Mouse (Mus musculus) midbrain, embryonic 16.5 days (tissue): ENCODE measurements around the gene Il20rb. TPM values are rescaled to one million over a fixed set of nuclear protein-coding genes. Genes with fewer than 3 reads are reported as not detected.

Source experiments
- ATAC-seq: fragments of 200-750 bp; cut with Nextera tagmentation; 2 replicates; pipeline ENCODE4 v1.8.0; 2017; ENCODE audit warnings: moderate TSS enrichment
- H3K27ac ChIP-seq: fragments of 300-500 bp; sonication (generic); 2 replicates; pipeline ENCODE4 v1.5.1; 2014; ENCODE audit warnings: mild to moderate bottlenecking, low read length, mixed read lengths
- H3K27me3 ChIP-seq: fragments of 300-500 bp; sonication (generic); 2 replicates; pipeline ENCODE4 v1.6.1; 2014; ENCODE audit warnings: low read depth, low read length, mixed read lengths; ENCODE audit not compliant: control insufficient read depth, insufficient read depth
- H3K36me3 ChIP-seq: fragments of 300-500 bp; sonication (generic); 2 replicates; pipeline ENCODE4 v1.6.1; 2014; ENCODE audit warnings: mild to moderate bottlenecking, low read length, moderate library complexity, mixed read lengths; ENCODE audit not compliant: control insufficient read depth, insufficient read depth
- H3K4me1 ChIP-seq: fragments of 300-500 bp; sonication (generic); 2 replicates; pipeline ENCODE4 v1.6.1; 2014; ENCODE audit warnings: mild to moderate bottlenecking, low read length, mixed read lengths; ENCODE audit not compliant: control insufficient read depth, insufficient read depth
- H3K4me2 ChIP-seq: fragments of 300-500 bp; sonication (generic); 2 replicates; pipeline ENCODE4 v1.6.1; 2014; ENCODE audit warnings: mild to moderate bottlenecking, low read length, mixed read lengths
- H3K4me3 ChIP-seq: fragments of 300-500 bp; sonication (generic); 2 replicates; pipeline ENCODE4 v1.5.1; 2014; ENCODE audit warnings: low read depth, mild to moderate bottlenecking, low read length, moderate library complexity, mixed read lengths
- H3K9ac ChIP-seq: fragments of 300-500 bp; sonication (generic); 2 replicates; pipeline ENCODE4 v1.6.1; 2014; ENCODE audit warnings: low read depth, low read length, mixed read lengths
- H3K9me3 ChIP-seq: fragments of 300-500 bp; sonication (generic); replicated peaks from 2 replicates; pipeline ENCODE4 v1.6.1; 2014; ENCODE audit warnings: mild to moderate bottlenecking, low read length, mixed read lengths; ENCODE audit not compliant: control insufficient read depth, poor library complexity, severe bottlenecking
- WGBS: fragments of 180-500 bp; shearing (Covaris S2); extraction: QIAGEN DNeasy Blood & Tissue Kit; methylation state at CpG from one replicate; pipeline ENCODE4 v1.1.7; 2014; 5-methylcytosine and 5-hydroxymethylcytosine counted together
- polyA plus RNA-seq: library from polyadenylated mRNA; unstranded; fragments of >200 nt; fragmentation: Nextera tagmentation; extraction: Ambion mirVana; gene quantifications from 2 replicates; pipeline ENCODE4 v1.2.1, GENCODE M21; 2015

The Il20rb gene
- 0.16 and 0.32 TPM in 2 replicates for polyA plus RNA-seq

DNA sequence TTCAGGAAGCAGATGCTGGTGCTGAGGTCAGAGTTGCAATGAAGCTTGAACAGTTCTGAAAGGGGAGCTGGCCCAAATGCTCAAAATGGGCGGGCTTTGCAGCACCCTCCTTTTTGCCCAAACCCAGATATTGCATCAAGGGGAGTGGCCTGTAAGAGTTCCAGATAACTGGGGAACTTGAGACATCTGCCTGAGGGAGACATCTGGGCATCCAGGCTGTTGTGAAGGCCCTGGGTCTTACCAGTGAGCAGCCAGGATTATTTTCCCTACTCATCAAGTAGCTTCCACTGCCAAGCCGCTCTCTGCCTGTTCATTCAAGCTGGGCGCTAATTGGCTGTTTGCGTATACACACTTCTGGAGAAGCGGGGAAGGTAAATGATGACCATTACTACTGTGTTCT, at the start of gene Il20rb:
Gene Il20rb, minus strand, starts transcription at position 358 of the 400 bp plus-strand sequence.
- WGBS: 85% methylated on average over 5 of the region's 5 CpGs
- Histone ChIP-seq H3K9me3 (no peaks in the 10 kb centered on the region), H3K36me3 (no peaks in the 10 kb centered on the region), H3K9ac (no peak within 1 kb of the TSS), H3K4me2 (no peak within 1 kb of the TSS), H3K4me3 (no peak within 1 kb of the TSS), H3K27me3 (no peaks in the 10 kb centered on the region), H3K27ac (no peak within 1 kb of the TSS), H3K4me1 (no peaks in the 10 kb centered on the region; the same call in 1 of the 2 replicates)
- ATAC-seq: no peak

DNA sequence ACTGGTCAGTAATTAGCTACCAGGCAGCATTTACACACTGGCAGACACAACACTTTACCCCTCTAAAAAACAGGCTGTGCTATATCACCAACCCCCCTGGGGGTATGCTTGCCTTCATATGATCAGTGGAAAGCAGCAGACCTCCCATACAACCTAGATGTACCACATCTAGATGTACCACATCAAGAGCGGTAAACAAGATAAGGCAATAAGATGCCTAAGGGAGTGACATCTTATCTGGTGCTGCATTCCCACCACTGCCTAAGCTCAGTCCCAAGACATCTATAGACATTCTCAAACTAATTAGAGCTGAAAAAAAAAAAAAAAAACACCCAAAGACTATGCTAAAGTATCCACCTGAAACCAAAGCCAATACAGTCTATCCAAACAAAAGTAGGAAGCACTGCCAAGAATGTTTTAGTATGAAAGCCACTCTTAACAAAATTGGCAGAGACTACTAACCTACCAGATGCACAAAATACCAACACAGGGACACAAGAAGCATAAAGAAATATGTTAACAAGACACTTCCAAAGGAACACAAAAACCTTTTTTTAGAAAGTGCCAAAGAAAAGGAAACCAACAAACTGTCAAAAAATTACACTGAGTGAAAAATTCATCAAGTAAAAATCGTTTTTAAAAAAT, 49.2 kb upstream of the Il20rb start:
- Histone ChIP-seq H3K4me3 (no peak overlapping the region), H3K4me2 (no peak overlapping the region), H3K27ac (no peak overlapping the region), H3K9ac (no peak overlapping the region), H3K27me3 (no peaks in the 10 kb centered on the region), H3K4me1 (peaks cover 4% of the 10 kb centered on the region), H3K9me3 (no peaks in the 10 kb centered on the region), H3K36me3 (no peaks in the 10 kb centered on the region)
- 91% methylated on average over 2 of the region's 2 CpGs for WGBS
- no peak for ATAC-seq

DNA sequence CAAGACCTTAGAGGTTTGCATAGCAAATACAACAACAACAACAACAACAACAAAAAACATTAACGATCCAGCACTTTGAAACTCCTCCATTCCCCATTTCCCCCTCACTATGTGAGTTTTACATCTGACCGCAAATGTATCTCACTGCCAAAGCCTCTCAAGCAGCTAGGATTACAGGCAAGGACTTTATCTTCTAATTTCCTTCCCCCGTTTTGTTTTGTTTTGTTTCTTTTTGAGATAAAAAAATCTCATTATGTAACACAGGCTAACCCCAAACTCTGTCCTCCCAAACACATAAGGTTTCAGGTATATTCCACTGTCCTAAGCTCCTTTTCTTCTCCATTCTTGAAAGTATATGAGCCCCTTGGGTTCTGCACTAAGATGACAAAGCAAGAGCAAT, 48.1 kb upstream of the Il20rb start:
- Histone ChIP-seq H3K4me1 (peaks cover 4% of the 10 kb centered on the region; the same call in 1 of the 2 replicates), H3K4me3 (no peak overlapping the region), H3K27ac (no peak overlapping the region), H3K9me3 (no peaks in the 10 kb centered on the region), H3K4me2 (no peak overlapping the region), H3K27me3 (no peaks in the 10 kb centered on the region), H3K9ac (no peak overlapping the region), H3K36me3 (no peaks in the 10 kb centered on the region)
- no peak for ATAC-seq
- WGBS: 97% methylated on average over 3 of the region's 3 CpGs

DNA sequence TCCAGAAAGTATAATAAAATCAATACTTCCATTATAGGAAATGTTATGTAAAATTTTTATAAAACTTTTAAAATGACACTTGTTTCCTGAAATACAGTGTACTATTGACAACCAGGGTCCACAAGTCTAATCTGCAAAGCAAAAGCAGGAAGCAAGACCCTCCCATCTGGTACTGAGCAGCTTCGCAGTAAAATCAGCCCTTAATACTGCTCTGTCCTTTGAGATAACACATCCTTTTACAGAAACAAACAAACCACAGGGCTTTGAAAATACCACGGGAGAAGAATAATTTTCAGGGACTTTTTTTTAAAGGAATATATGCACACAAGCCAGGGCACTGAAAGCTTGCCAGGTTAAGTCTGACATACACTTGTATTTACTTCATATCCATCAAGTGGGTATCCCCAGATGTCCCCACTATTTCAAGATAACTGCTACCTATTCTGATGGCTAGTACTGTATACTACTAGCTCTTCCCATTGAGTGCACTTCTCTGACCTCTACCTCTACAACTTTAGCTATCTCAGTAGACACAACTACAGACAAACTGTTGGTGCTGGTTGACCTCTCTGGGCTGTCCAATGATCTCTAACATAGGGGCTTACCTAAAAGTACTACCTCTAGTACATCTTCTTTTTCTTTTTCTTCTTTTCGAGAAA, 46.4 kb upstream of the Il20rb start:
- WGBS: 77% methylated on average over 3 of the region's 3 CpGs
- no peaks in the 10 kb centered on the region for H3K27me3 ChIP-seq
- H3K9me3 ChIP-seq: no peaks in the 10 kb centered on the region
- no peak overlapping the region for H3K9ac ChIP-seq
- no peak for ATAC-seq
- peaks cover 4% of the 10 kb centered on the region; the same call in 1 of the 2 replicates for H3K4me1 ChIP-seq
- H3K36me3 ChIP-seq: no peaks in the 10 kb centered on the region
- no peak overlapping the region for H3K4me3 ChIP-seq
- no peak overlapping the region for H3K4me2 ChIP-seq
- no peak overlapping the region for H3K27ac ChIP-seq

DNA sequence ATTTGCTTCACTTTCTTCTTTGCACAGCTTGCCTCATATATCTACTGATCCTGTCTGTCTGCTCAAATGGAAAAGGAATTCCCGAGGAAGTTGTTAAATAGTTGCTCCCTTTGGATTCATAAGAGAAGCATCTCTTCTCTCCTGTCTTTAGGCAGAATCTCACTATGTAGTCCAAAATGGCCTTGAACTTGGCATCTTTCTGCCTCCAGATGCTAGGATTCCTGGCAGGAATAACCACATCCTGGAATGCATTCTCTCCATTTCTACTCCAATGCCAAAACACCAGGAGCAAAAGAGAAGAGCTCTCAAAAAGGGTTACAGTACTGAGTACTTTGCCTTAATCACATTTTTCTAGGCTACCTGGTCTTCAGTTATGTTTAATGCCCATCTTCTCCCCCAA, 44.7 kb upstream of the Il20rb start:
- WGBS: 85% methylated on average over 1 of the region's 1 CpGs
- Histone ChIP-seq H3K4me3 (no peak overlapping the region), H3K9me3 (no peaks in the 10 kb centered on the region), H3K36me3 (no peaks in the 10 kb centered on the region), H3K27me3 (no peaks in the 10 kb centered on the region), H3K4me2 (no peak overlapping the region), H3K9ac (no peak overlapping the region), H3K27ac (no peak overlapping the region), H3K4me1 (peaks cover 4% of the 10 kb centered on the region; the same call in 1 of the 2 replicates)
- no peak for ATAC-seq

DNA sequence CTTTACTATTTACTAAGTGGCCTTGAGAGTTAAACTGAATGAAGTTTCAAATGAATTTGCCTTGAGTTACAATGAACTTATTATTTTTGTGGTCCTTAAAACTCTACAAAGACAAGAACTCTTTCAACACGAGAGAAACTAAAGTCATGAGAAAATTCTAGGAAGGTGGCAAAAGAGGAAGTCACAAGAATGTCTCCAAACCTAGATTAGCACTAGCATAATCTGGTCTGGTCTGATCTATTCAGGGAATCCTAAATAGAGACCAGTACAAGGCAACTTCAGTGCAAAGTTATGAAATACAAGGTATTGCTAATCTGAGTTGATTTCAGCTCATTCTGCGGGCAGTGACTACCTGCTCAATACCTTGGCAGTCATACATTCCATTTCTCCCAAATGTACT, 38.6 kb upstream of the Il20rb start:
- Histone ChIP-seq H3K4me2 (no peak overlapping the region), H3K36me3 (no peaks in the 10 kb centered on the region), H3K27me3 (no peaks in the 10 kb centered on the region), H3K4me3 (no peak overlapping the region), H3K27ac (no peak overlapping the region), H3K4me1 (no peaks in the 10 kb centered on the region), H3K9me3 (no peaks in the 10 kb centered on the region), H3K9ac (no peak overlapping the region)
- 91% methylated on average over 2 of the region's 2 CpGs for WGBS
- ATAC-seq: no peak

DNA sequence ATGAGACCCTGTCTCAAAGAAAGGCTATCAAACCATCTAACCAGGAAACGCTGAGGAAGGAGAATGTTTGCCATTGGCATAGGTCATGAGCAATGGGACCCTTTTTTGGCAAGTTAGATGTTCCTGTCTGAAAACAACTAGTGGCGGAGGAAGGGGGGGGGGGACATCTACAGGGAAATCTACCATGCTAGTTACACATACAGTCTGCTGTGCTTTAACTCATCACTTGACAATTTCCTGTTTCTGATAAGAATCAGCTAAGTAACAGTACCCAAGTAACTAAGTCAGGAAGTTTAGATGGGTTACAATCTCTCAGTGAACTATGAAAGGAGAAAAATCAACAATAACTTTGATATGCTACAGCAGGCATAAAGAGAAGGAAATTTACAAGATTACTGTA, 35.4 kb upstream of the Il20rb start:
- Histone ChIP-seq H3K4me3 (no peak overlapping the region), H3K27ac (no peak overlapping the region), H3K27me3 (no peaks in the 10 kb centered on the region), H3K4me1 (no peaks in the 10 kb centered on the region), H3K9me3 (no peaks in the 10 kb centered on the region), H3K36me3 (no peaks in the 10 kb centered on the region), H3K4me2 (no peak overlapping the region), H3K9ac (no peak overlapping the region)
- WGBS: 77% methylated on average over 2 of the region's 2 CpGs
- no peak for ATAC-seq

DNA sequence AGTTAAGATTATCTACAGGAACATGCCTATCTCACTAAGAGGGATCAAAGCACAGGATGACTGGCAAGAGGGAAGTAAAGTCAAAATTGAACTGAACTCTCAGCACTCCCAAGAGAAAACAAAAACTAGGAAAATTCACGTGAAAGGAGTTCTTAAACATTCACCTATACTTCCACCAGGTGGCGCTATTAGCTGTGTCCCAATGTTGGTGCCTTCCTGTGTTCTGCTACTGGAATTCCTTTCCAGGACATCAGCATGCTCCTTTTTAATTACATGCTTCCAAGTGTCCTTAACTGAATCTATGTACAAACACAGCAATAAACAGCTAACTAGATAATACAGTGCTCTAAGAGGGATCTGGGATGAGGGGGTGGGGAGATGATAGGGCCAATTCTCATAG, 34.0 kb upstream of the Il20rb start:
- no peak overlapping the region for H3K4me3 ChIP-seq
- WGBS: 0% methylated on average over 2 of the region's 2 CpGs
- H3K27me3 ChIP-seq: no peaks in the 10 kb centered on the region
- H3K36me3 ChIP-seq: no peaks in the 10 kb centered on the region
- H3K9me3 ChIP-seq: no peaks in the 10 kb centered on the region
- no peak for ATAC-seq
- no peaks in the 10 kb centered on the region for H3K4me1 ChIP-seq
- H3K9ac ChIP-seq: no peak overlapping the region
- no peak overlapping the region for H3K27ac ChIP-seq
- no peak overlapping the region for H3K4me2 ChIP-seq

DNA sequence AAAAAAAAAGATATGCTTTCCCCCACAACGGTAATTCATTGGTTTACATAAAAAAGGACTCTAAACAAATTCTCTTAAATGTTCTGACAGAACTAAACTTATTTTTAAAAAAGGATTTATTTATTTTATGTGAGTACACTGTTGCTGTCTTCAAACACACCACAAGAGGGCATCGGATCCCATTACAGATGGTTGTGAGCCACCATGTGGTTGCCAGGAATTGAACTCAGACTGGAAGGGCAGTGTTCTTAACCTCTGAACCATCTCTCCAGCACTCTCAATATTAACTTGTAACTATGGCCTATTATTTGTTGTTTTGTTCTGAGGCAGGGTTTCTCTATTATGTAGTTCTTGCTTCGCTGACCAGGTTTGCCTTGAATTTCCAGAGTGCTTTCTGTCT, 33.4 kb upstream of the Il20rb start:
- Histone ChIP-seq H3K27me3 (no peaks in the 10 kb centered on the region), H3K4me3 (no peak overlapping the region), H3K9me3 (no peaks in the 10 kb centered on the region), H3K4me2 (no peak overlapping the region), H3K4me1 (no peaks in the 10 kb centered on the region), H3K27ac (no peak overlapping the region), H3K36me3 (no peaks in the 10 kb centered on the region), H3K9ac (no peak overlapping the region)
- 95% methylated on average over 3 of the region's 3 CpGs for WGBS
- no peak for ATAC-seq
